Comparison of ENCODE assay signal across 22 mouse cellular contexts in the genomic region with DNA sequence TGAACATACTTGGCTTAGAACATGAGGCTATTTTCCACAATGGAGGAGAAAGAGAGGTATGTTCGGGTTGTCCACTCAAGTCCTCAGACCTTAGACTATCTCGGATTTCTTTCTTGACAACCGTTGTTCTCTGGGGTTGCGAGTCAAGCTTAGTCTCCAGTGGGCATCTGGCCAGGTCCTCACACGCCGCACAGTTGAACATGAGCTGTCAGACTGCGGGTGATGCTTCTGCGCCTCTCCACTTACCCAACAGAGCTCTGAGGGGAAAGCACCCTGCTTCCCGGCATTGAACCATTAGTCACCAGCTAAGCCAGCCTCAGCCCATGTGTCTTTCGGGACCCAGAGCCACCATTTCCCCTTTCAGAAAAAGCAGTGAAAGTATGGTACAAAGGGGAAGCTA. TPM values are rescaled to one million over a fixed set of nuclear protein-coding genes. Genes with fewer than 3 reads are reported as not detected.
"Had no signal": no experiment of that assay in that cellular context is flagged by ENCODE, and none has a peak within 500 bp of the region (broad histone marks: within the 10 kb centered on the region; RNA-seq: fewer than 3 reads in every experiment).

No protein-coding gene starts in this region.

- H3K27me3 ChIP-seq: lung, embryonic 15.5 days; midbrain, embryonic 12.5 days; neural tube, embryonic 13.5 days; neural tube, embryonic 15.5 days; stomach, embryonic 15.5 days had no signal

- H3K36me3 ChIP-seq: lung, embryonic 15.5 days; midbrain, embryonic 10.5 days; midbrain, embryonic 12.5 days; neural tube, embryonic 13.5 days; neural tube, embryonic 15.5 days; stomach, embryonic 15.5 days had no signal

- H3K9me3 ChIP-seq: lung, embryonic 15.5 days; midbrain, embryonic 10.5 days; midbrain, embryonic 12.5 days; neural tube, embryonic 13.5 days; neural tube, embryonic 15.5 days; stomach, embryonic 15.5 days had no signal

- H3K4me1 ChIP-seq: lung, embryonic 15.5 days; midbrain, embryonic 12.5 days; neural tube, embryonic 13.5 days; neural tube, embryonic 15.5 days; stomach, embryonic 15.5 days had no signal

- H3K27ac ChIP-seq: lung, embryonic 15.5 days; midbrain, embryonic 10.5 days; midbrain, embryonic 12.5 days; neural tube, embryonic 13.5 days; neural tube, embryonic 15.5 days; stomach, embryonic 15.5 days; stomach, postnatal 0 days had no signal

- H3K4me3 ChIP-seq: lung, embryonic 15.5 days; midbrain, embryonic 10.5 days; midbrain, embryonic 12.5 days; myocyte; neural tube, embryonic 13.5 days; neural tube, embryonic 15.5 days; stomach, embryonic 15.5 days had no signal

- DNase-seq: lung, adult 18-20 months; lung, postnatal 10 days; lung, postnatal 4 days; midbrain, embryonic 14.5 days; retina, postnatal 1 day; right cerebral cortex, adult 18-20 months; right cerebral cortex, postnatal 25 days; right cerebral cortex, postnatal 4 days; spleen, adult 18-20 months; thymus, adult 2 months; thymus, postnatal 25 days; thymus, postnatal 4 days had no signal

- H3K4me2 ChIP-seq: lung, embryonic 15.5 days; midbrain, embryonic 12.5 days; neural tube, embryonic 13.5 days; neural tube, embryonic 15.5 days; stomach, embryonic 15.5 days had no signal

- ATAC-seq: midbrain, embryonic 16.5 days had no signal

- H3K9ac ChIP-seq: lung, embryonic 15.5 days; midbrain, embryonic 12.5 days; neural tube, embryonic 13.5 days; neural tube, embryonic 15.5 days; stomach, embryonic 15.5 days had no signal

RNA-seq across cellular contexts. Expression of gene Ush2a, which starts 20.1 kb away (rescaled TPM):
- polyA plus RNA-seq: myocyte; small intestine, adult 2 months; stomach, postnatal 0 days had no signal
